Mouse (Mus musculus) midbrain, embryonic 13.5 days (tissue): ENCODE measurements around the gene Gsta3. TPM values are rescaled to one million over a fixed set of nuclear protein-coding genes. Genes with fewer than 3 reads are reported as not detected.
"Not testable (repeated sequence)": the region's sequence is repeated elsewhere in the genome, so short reads cannot be mapped to it uniquely, and the experiment has no call there.

Source experiments
- ATAC-seq: fragments of 200-750 bp; cut with Nextera tagmentation; 2 replicates; pipeline ENCODE4 v1.8.0; 2017; ENCODE audit warnings: mild to moderate bottlenecking, moderate TSS enrichment, moderate library complexity
- H3K27ac ChIP-seq: fragments of 300-500 bp; sonication (generic); 2 replicates; pipeline ENCODE4 v1.5.1; 2015; ENCODE audit warnings: inconsistent platforms, mild to moderate bottlenecking, moderate library complexity
- H3K27me3 ChIP-seq: fragments of 300-500 bp; sonication (generic); 2 replicates; pipeline ENCODE4 v1.6.1; 2015; ENCODE audit warnings: mild to moderate bottlenecking, inconsistent platforms
- H3K36me3 ChIP-seq: fragments of 300-500 bp; sonication (generic); 2 replicates; pipeline ENCODE4 v1.6.1; 2015; ENCODE audit warnings: mild to moderate bottlenecking, inconsistent platforms
- H3K4me1 ChIP-seq: fragments of 300-500 bp; sonication (generic); replicated peaks from 2 replicates; pipeline ENCODE4 v1.6.1; 2015; ENCODE audit warnings: inconsistent platforms
- H3K4me2 ChIP-seq: fragments of 300-500 bp; sonication (generic); replicated peaks from 2 replicates; pipeline ENCODE4 v1.6.1; 2015; ENCODE audit warnings: moderate library complexity, mild to moderate bottlenecking, inconsistent platforms
- H3K4me3 ChIP-seq: fragments of 300-500 bp; sonication (generic); replicated peaks from 2 replicates; pipeline ENCODE4 v1.5.1; 2015; ENCODE audit warnings: mild to moderate bottlenecking, inconsistent platforms
- H3K9ac ChIP-seq: fragments of 300-500 bp; sonication (generic); replicated peaks from 2 replicates; pipeline ENCODE4 v1.6.1; 2015; ENCODE audit warnings: mild to moderate bottlenecking, inconsistent platforms
- H3K9me3 ChIP-seq: fragments of 300-500 bp; sonication (generic); 2 replicates; pipeline ENCODE4 v1.6.1; 2016; ENCODE audit warnings: mild to moderate bottlenecking, inconsistent platforms
- WGBS: fragments of 180-500 bp; shearing (Covaris S2); methylation state at CpG from one replicate; pipeline ENCODE4 v1.1.7; 2015; 5-methylcytosine and 5-hydroxymethylcytosine counted together
- polyA plus RNA-seq: library from polyadenylated mRNA; unstranded; fragments of >200 nt; fragmentation: Nextera tagmentation; extraction: Ambion mirVana; gene quantifications from 2 replicates; pipeline ENCODE4 v1.2.1, GENCODE M21; 2015

Gsta3 gene
- 0.61 and 0.87 TPM in 2 replicates for polyA plus RNA-seq

- Histone ChIP-seq H3K9me3 (no peaks in the 10 kb centered on the region), H3K4me1 (no peaks in the 10 kb centered on the region), H3K27me3 (no peaks in the 10 kb centered on the region), H3K9ac (no peak within 1 kb of the TSS), H3K36me3 (no peaks in the 10 kb centered on the region), H3K27ac (no peak within 1 kb of the TSS), H3K4me3 (no peak within 1 kb of the TSS), H3K4me2 (no peak within 1 kb of the TSS)
- 69% methylated on average over 8 of the region's 8 CpGs for WGBS
- ATAC-seq, result no peak
Observed at GRCm38 (mm10) chr1:21239911-21240898, at the start of gene Gsta3. Gsta3 (plus strand) TSS chr1:21240589.

DNA sequence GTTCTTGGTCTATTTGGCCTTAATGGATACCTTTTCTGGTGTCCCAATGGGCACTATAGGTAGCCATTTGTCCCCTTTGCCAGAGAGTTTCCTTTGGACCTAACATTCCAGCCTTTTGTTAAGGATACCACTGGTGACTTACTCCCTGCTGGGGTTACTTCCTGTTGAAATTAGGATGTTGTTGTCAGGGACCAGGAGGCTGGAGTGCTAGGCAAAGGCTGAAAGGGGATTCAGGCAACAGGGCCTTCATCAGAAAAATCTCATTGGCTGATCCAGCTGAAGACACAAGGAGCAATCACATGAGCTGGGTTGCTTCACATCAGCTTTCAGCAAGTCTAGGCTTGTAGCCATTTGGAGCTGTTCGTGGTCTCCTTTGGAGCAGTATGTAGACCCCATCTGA is 34.1 kb upstream of the Gsta3 start:
- no peak overlapping the region for H3K4me2 ChIP-seq
- H3K36me3 ChIP-seq, result no peaks in the 10 kb centered on the region
- ATAC-seq, result no peak
- no peaks in the 10 kb centered on the region for H3K27me3 ChIP-seq
- H3K4me3 ChIP-seq, result no peak overlapping the region
- WGBS, result 92% methylated on average over 1 of the region's 1 CpGs
- H3K4me1 ChIP-seq, result no peaks in the 10 kb centered on the region
- H3K9me3 ChIP-seq, result no peaks in the 10 kb centered on the region
- H3K27ac ChIP-seq, result no peak overlapping the region
- H3K9ac ChIP-seq, result no peak overlapping the region

DNA sequence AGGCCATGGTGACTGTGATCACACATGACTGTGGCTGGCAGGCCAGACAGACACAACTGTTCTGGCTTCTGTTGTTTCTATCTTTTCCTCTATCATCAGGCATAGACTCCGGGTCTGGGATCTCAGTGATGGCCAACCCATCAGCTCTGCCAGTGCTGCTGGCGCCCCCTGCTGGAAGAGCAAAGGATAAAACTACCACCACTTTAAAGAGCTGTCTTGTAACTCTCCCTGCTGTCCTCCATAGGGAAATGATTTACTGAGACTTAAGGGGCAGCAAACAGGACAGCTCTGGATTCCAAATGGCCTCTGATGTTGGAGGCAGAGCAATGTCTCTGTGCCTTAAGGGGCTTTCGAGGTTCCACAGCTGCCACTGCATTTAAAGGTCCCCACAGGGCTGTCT is 26.9 kb upstream of the Gsta3 start:
- not testable (repeated sequence) for H3K4me2 ChIP-seq, H3K4me3 ChIP-seq, H3K4me1 ChIP-seq, H3K27me3 ChIP-seq, H3K27ac ChIP-seq, ATAC-seq, H3K9me3 ChIP-seq, H3K9ac ChIP-seq, H3K36me3 ChIP-seq
- WGBS, result 28% methylated on average over 3 of the region's 3 CpGs

DNA sequence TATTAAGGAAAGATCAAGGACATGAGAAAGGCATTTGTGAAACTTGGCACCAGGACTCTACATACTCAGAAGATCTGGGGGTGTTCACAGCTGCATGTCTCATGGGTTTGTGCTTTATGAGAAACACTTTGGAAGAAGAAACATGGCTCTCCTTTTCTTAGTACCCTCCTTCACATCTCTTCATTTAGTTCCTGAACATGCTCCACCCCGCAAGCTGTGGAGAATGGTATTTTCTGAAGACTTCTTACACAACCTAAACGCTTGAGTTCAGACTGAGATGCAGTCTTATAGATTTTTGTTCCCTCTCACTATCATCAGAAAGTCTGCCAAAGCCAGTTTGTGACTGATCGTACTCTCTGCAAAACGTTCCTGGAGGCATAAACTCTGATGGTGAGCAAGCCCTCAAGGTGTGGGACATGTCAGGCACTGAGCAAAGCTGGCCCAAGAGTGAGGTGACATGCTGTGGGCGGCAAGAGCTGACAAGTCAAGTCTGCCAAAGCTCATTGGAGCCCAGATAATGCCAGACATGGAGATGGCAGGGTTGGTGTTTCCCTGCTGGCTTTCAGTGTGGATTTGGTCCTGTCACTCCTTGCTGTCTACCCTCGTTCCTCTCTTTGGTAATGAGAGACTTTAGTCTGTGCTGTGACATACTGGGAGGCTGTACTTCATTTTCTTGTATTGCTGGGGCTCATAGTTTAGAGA is 26.2 kb upstream of the Gsta3 start:
- not testable (repeated sequence) for H3K9me3 ChIP-seq, H3K9ac ChIP-seq, H3K4me1 ChIP-seq, H3K27ac ChIP-seq, ATAC-seq, H3K4me3 ChIP-seq, H3K36me3 ChIP-seq, H3K27me3 ChIP-seq, H3K4me2 ChIP-seq
- WGBS, result 75% methylated on average over 6 of the region's 6 CpGs

GRCm38 (mm10) chr1:21218489-21218919 is 21.9 kb upstream of the Gsta3 start, which contains the start of gene Tmem14a:
Tmem14a (plus strand) TSS chr1:21218575.
- peak within 1 kb of the TSS; percentile 61 for H3K4me3 ChIP-seq
- no peaks in the 10 kb centered on the region for H3K36me3 ChIP-seq
- peak within 1 kb of the TSS; percentile 54; the same call in 1 of the 2 replicates for H3K27ac ChIP-seq
- no peaks in the 10 kb centered on the region for H3K27me3 ChIP-seq
- ATAC-seq, result peak; percentile 98
- WGBS, result 1% methylated on average over 17 of the region's 17 CpGs
- peak within 1 kb of the TSS; percentile 67 for H3K4me2 ChIP-seq
- peak within 1 kb of the TSS; percentile 74 for H3K9ac ChIP-seq
- no peaks in the 10 kb centered on the region for H3K9me3 ChIP-seq
- H3K4me1 ChIP-seq, result peaks cover 7% of the 10 kb centered on the region

DNA sequence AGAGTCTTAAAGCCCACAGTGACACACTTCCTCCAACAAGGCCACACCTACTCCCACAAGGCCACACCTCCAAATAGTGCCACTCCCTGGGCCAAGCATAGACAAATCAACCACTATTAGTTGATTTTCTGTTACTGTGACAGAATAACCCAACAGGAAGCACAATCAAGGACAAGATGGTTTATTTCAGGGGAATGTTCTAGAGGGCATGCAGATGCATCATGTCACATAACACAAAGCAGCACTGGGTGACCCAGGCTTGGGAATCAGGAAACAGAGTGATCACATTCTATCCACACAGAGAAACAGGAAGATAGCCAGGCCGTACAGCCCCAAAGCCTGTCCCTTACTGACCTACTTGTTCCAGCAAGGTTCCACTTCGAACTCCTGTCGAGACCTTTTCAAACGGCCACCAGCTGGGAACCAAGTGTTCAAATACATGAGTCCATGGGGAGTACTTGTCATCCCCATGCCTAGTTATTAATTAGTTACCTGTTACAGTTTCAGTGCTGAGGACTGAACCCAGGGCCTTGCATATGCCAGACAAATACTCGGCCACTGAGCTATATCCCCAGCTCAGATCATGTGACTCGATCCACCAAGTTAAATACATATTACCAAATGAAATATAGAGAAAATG is 12.5 kb upstream of the Gsta3 start:
- no peak overlapping the region for H3K9ac ChIP-seq

GRCm38 (mm10) chr1:21228740-21229722 is 11.4 kb upstream of the Gsta3 start:
- not testable (repeated sequence) for H3K4me2 ChIP-seq, H3K4me1 ChIP-seq, H3K9ac ChIP-seq, H3K27ac ChIP-seq, H3K27me3 ChIP-seq, H3K9me3 ChIP-seq, H3K4me3 ChIP-seq, ATAC-seq
- peaks cover 11% of the 10 kb centered on the region for H3K36me3 ChIP-seq
- 87% methylated on average over 15 of the region's 15 CpGs for WGBS

More for the DNA sequence above, 12.5 kb upstream of the Gsta3 start:
- Histone ChIP-seq H3K4me3 (no peak overlapping the region), H3K36me3 (peaks cover 11% of the 10 kb centered on the region), H3K27me3 (no peaks in the 10 kb centered on the region), H3K4me2 (no peak overlapping the region), H3K9me3 (no peaks in the 10 kb centered on the region), H3K4me1 (no peaks in the 10 kb centered on the region), H3K27ac (no peak overlapping the region)
- 95% methylated on average over 6 of the region's 6 CpGs for WGBS
- no peak for ATAC-seq

- no peak overlapping the region for H3K27ac ChIP-seq
- WGBS, result 76% methylated on average over 2 of the region's 2 CpGs
Observed at GRCm38 (mm10) chr1:21230376-21230775, 10.0 kb upstream of the Gsta3 start.

DNA sequence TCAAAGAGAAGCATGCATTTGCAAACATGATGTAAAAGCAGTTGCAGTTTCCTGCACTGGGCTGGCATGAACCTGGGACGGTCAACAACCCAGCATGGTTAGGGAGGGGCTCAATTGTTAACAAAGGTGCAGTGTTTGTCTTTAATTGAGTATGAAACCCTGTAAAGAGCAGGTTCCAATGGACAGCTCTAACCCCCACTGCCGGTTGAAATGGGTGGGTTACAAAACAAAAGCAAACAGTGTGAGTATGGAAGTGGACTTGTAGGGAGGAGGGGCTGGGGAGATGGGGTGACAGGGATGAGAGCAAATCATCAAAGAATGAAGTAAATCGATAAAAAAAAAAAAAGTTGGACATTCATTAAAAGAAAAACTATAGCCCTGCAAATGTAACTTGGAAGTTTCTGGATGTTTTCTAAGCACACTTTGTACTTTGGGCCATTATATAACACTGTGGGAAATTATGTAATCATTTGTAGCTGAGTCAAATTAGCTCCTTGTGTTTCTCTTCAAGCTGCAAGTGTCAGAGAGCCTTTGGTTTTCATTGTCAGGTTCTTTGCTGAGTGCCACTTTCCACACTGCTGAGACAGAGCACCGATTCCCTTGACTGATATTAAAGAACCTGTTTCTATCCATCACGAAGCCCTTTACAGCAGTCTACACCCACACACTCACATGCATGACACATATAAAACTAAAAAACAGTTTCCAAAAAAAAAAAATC is 8.5 kb upstream of the Gsta3 start:
- no peaks in the 10 kb centered on the region for H3K27me3 ChIP-seq
- H3K9me3 ChIP-seq, result no peaks in the 10 kb centered on the region
- no peak overlapping the region for H3K4me3 ChIP-seq
- WGBS, result 70% methylated on average over 5 of the region's 5 CpGs
- H3K9ac ChIP-seq, result no peak overlapping the region
- peaks cover 8% of the 10 kb centered on the region for H3K36me3 ChIP-seq
- no peaks in the 10 kb centered on the region for H3K4me1 ChIP-seq
- no peak overlapping the region for H3K4me2 ChIP-seq
- no peak for ATAC-seq
- H3K27ac ChIP-seq, result no peak overlapping the region

More at GRCm38 (mm10) chr1:21230376-21230775, 10.0 kb upstream of the Gsta3 start:
- H3K9ac ChIP-seq, result no peak overlapping the region
- no peak overlapping the region for H3K4me3 ChIP-seq
- ATAC-seq, result no peak
- H3K27me3 ChIP-seq, result no peaks in the 10 kb centered on the region
- H3K36me3 ChIP-seq, result peaks cover 11% of the 10 kb centered on the region
- H3K4me1 ChIP-seq, result no peaks in the 10 kb centered on the region
- H3K9me3 ChIP-seq, result no peaks in the 10 kb centered on the region
- H3K4me2 ChIP-seq, result no peak overlapping the region

DNA sequence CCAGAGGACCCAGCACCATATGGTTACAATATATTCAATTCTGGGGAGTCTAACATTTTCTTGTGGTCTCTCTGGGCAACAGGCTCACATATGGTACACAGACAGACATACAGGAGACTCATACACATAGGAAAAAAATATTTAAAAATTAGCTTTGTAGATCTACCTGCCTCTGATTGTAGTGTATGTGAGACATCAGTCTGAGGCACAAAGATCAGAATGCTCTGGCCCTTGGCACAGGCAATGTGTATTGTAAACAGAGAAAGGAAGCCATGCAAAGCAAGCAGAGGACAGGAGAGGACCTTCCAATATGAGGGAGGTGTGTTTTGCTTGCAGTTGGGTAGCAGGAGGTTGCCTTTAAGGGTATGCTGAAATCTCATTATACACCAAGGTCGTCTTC is 7.9 kb upstream of the Gsta3 start:
- no peak overlapping the region for H3K4me2 ChIP-seq
- no peak for ATAC-seq
- WGBS, result 82% methylated on average over 1 of the region's 1 CpGs
- H3K36me3 ChIP-seq, result peaks cover 6% of the 10 kb centered on the region
- no peak overlapping the region for H3K27ac ChIP-seq
- no peak overlapping the region for H3K9ac ChIP-seq
- H3K4me1 ChIP-seq, result no peaks in the 10 kb centered on the region
- H3K9me3 ChIP-seq, result no peaks in the 10 kb centered on the region
- H3K27me3 ChIP-seq, result no peaks in the 10 kb centered on the region
- no peak overlapping the region for H3K4me3 ChIP-seq
